Mouse (Mus musculus) megakaryocyte, adult 5-6 weeks (primary cell): Measurements from ENCODE around the gene Zfp869. TPM values are rescaled to one million over a fixed set of nuclear protein-coding genes. Genes with fewer than 3 reads are reported as not detected.
"Not testable (repeated sequence)": the region's sequence is repeated elsewhere in the genome, so short reads cannot be mapped to it uniquely, and the experiment has no call there.

Source experiments
- ATAC-seq: 2 replicates; pipeline ENCODE4 v1.8.0; 2016; ENCODE audit warnings: mild to moderate bottlenecking, inconsistent platforms; ENCODE audit not compliant: poor library complexity, severe bottlenecking
- total RNA-seq, 2 experiments: library from RNA; stranded (forward) in 1 of 2; stranded (reverse) in 1 of 2; fragments of 153-499, 151-499 nt in 1 of 2; fragments of 221-1000, 200-1000 nt in 1 of 2; gene quantifications; 2 replicates each; pipeline versions ENCODE4 v1.2.3 to v1.2.4; 2015 to 2017

The Zfp869 gene
- 16.7 and 17.9 TPM in 2 replicates for total RNA-seq (2015)
- 18.1 and 21.5 TPM in 2 replicates for total RNA-seq (2017)

GRCm38 (mm10) chr8:69710624-69711023, at the start of gene Zfp869:
Zfp869 (minus strand) TSS chr8:69710724.
- not testable (repeated sequence) for ATAC-seq

GRCm38 (mm10) chr8:69758316-69758715, 47.8 kb upstream of the Zfp869 start:
- ATAC-seq, result no peak

- ATAC-seq, result no peak
Measured at GRCm38 (mm10) chr8:69752437-69752836, 41.9 kb upstream of the Zfp869 start.

- ATAC-seq, result peak; percentile 96
Measured at GRCm38 (mm10) chr8:69749544-69750454, 39.3 kb upstream of the Zfp869 start, which contains the start of gene Zfp963. Zfp963 (minus strand) TSS chr8:69749970.

- ATAC-seq, result no peak
Measured at GRCm38 (mm10) chr8:69741231-69741630, 30.7 kb upstream of the Zfp869 start.

- no peak for ATAC-seq
Measured at GRCm38 (mm10) chr8:69740763-69741162, 30.2 kb upstream of the Zfp869 start.

GRCm38 (mm10) chr8:69735495-69735894, 25.0 kb upstream of the Zfp869 start:
- no peak for ATAC-seq

- no peak; the same call in 1 of the 2 replicates for ATAC-seq
Measured at GRCm38 (mm10) chr8:69717232-69717580, 6.7 kb upstream of the Zfp869 start.

- peak; percentile 92 for ATAC-seq
Measured at GRCm38 (mm10) chr8:69716403-69717231, 6.1 kb upstream of the Zfp869 start.

GRCm38 (mm10) chr8:69715366-69715765, 4.8 kb upstream of the Zfp869 start:
- ATAC-seq, result no peak

GRCm38 (mm10) chr8:69713516-69713915, 3.0 kb upstream of the Zfp869 start:
- no peak for ATAC-seq

- ATAC-seq, result no peak
Measured at GRCm38 (mm10) chr8:69701810-69702209, 8.7 kb downstream of the Zfp869 start.

GRCm38 (mm10) chr8:69665051-69665450, 45.5 kb downstream of the Zfp869 start:
- ATAC-seq, result not testable (repeated sequence)

- ATAC-seq, result no peak
Measured at GRCm38 (mm10) chr8:69661294-69661693, 49.2 kb downstream of the Zfp869 start.

Other genes with a start within 250 kb of the Zfp869 start
- gene Gm7697, start 187.7 kb downstream of the Zfp869 start, total RNA-seq (2015), result not detected in 2 replicates
- not detected in 2 replicates for gene Gm7697, start 187.7 kb downstream of the Zfp869 start, total RNA-seq (2017)
- 22.9 and 23.7 TPM in 2 replicates for gene Zfp868, start 85.2 kb downstream of the Zfp869 start, total RNA-seq (2015)
- 14.0 TPM in 2 replicates for gene Zfp868, start 85.2 kb downstream of the Zfp869 start, total RNA-seq (2017)
- 0.76 and 0.89 TPM in 2 replicates for gene Zfp964, start 56.2 kb downstream of the Zfp869 start, total RNA-seq (2015)
- 0.33 TPM in 1 of 2 replicates, not detected in the other for gene Zfp964, start 56.2 kb downstream of the Zfp869 start, total RNA-seq (2017)
- 7.2 and 8.0 TPM in 2 replicates for gene Zfp963, start 39.2 kb upstream of the Zfp869 start, total RNA-seq (2015)
- gene Zfp963, start 39.2 kb upstream of the Zfp869 start, total RNA-seq (2017), result 3.7 and 5.5 TPM in 2 replicates
- not detected in 2 replicates for gene Gm20422, start 64.2 kb upstream of the Zfp869 start, total RNA-seq (2015)
- 0.33 and 0.45 TPM in 2 replicates for gene Gm20422, start 64.2 kb upstream of the Zfp869 start, total RNA-seq (2017)
- gene Atp13a1, start 80.4 kb upstream of the Zfp869 start, total RNA-seq (2015), result 19.5 and 21.1 TPM in 2 replicates
- gene Atp13a1, start 80.4 kb upstream of the Zfp869 start, total RNA-seq (2017), result 15.6 and 16.9 TPM in 2 replicates
- 23.6 TPM in 2 replicates for gene Zfp866, start 80.5 kb upstream of the Zfp869 start, total RNA-seq (2015)
- 24.9 and 27.2 TPM in 2 replicates for gene Zfp866, start 80.5 kb upstream of the Zfp869 start, total RNA-seq (2017)
- gene Gmip, start 98.0 kb upstream of the Zfp869 start, total RNA-seq (2015), result 60.6 and 62.2 TPM in 2 replicates
- gene Gmip, start 98.0 kb upstream of the Zfp869 start, total RNA-seq (2017), result 59.3 and 82.0 TPM in 2 replicates
- gene Lpar2, start 111.7 kb upstream of the Zfp869 start, total RNA-seq (2015), result 1.7 and 2.0 TPM in 2 replicates
- gene Lpar2, start 111.7 kb upstream of the Zfp869 start, total RNA-seq (2017), result 0.57 and 0.59 TPM in 2 replicates
- gene Pbx4, start 121.8 kb upstream of the Zfp869 start, total RNA-seq (2015), result 1.3 and 2.4 TPM in 2 replicates
- gene Pbx4, start 121.8 kb upstream of the Zfp869 start, total RNA-seq (2017), result 0.57 and 1.9 TPM in 2 replicates
- gene Cilp2, start 177.0 kb upstream of the Zfp869 start, total RNA-seq (2015), result not detected in 2 replicates
- not detected in 2 replicates for gene Cilp2, start 177.0 kb upstream of the Zfp869 start, total RNA-seq (2017)
- gene Tssk6, start 191.5 kb upstream of the Zfp869 start, total RNA-seq (2015), result 0.27 TPM in 1 of 2 replicates, not detected in the other
- gene Tssk6, start 191.5 kb upstream of the Zfp869 start, total RNA-seq (2017), result 0.16 and 0.26 TPM in 2 replicates
- gene Ndufa13, start 191.8 kb upstream of the Zfp869 start, total RNA-seq (2015), result 63.4 and 75.7 TPM in 2 replicates
- gene Ndufa13, start 191.8 kb upstream of the Zfp869 start, total RNA-seq (2017), result 120 and 143 TPM in 2 replicates
- 3.1 TPM in 1 of 2 replicates, not detected in the other for gene Yjefn3, start 192.0 kb upstream of the Zfp869 start, total RNA-seq (2015)
- not detected in 2 replicates for gene Yjefn3, start 192.0 kb upstream of the Zfp869 start, total RNA-seq (2017)